Mouse (Mus musculus) macrophage (primary cell): ENCODE measurements around the gene Gm14743. TPM values are rescaled to one million over a fixed set of nuclear protein-coding genes. Genes with fewer than 3 reads are reported as not detected.
"Not testable (repeated sequence)": the region's sequence is repeated elsewhere in the genome, so short reads cannot be mapped to it uniquely, and the experiment has no call there.

Source experiments
- H3K27ac ChIP-seq: fragments of 350-480 bp; formaldehyde crosslinking; 2 replicates; pipeline ENCODE4 v1.9.0; 2021
- H3K36me3 ChIP-seq: fragments of 350-480 bp; formaldehyde crosslinking; 2 replicates; pipeline ENCODE4 v1.9.0; 2021; ENCODE audit errors: inconsistent target
- H3K4me3 ChIP-seq: fragments of 350-480 bp; formaldehyde crosslinking; 2 replicates; pipeline ENCODE4 v1.9.0; 2021; ENCODE audit errors: inconsistent target
- H3K79me2 ChIP-seq: fragments of 350-480 bp; formaldehyde crosslinking; 2 replicates; pipeline ENCODE4 v1.9.0; 2021; ENCODE audit errors: inconsistent target
- WGBS: methylation state at CpG from one replicate; pipeline ENCODE4 v1.1.7; 2026; ENCODE audit warnings: inconsistent platforms; ENCODE audit not compliant: missing documents; 5-methylcytosine and 5-hydroxymethylcytosine counted together
- polyA plus RNA-seq: library from polyadenylated mRNA; stranded (reverse); fragments of 250-400 nt; gene quantifications from 3 replicates; pipeline ENCODE4 v1.2.4, GENCODE M21; 2018; ENCODE audit warnings: inconsistent platforms
- total RNA-seq, 78 experiments: library from RNA; depleted of rRNA; stranded (reverse); fragments of 250-400 nt; gene quantifications; 1 replicate in 9 of 78; 2 replicates in 24 of 78; 3 replicates in 43 of 78; 4 replicates in 2 of 78; pipeline ENCODE4 v1.2.4; 2018; ENCODE audit warnings: inconsistent platforms in 56 of 78

Gm14743 gene
- not detected for total RNA-seq (2018; cell fraction: chromatin; rRNA removed)
- not detected for total RNA-seq (2018; cell fraction: cytosol; rRNA removed)
- total RNA-seq (2018; cell fraction: nucleus; rRNA removed) = not detected
- polyA plus RNA-seq = not detected in 3 replicates

- not testable (repeated sequence) for H3K79me2 ChIP-seq, H3K36me3 ChIP-seq, H3K27ac ChIP-seq, H3K4me3 ChIP-seq
- no CpG with 5 or more reads among the region's 3 CpGs for WGBS
Measured at GRCm38 (mm10) chrX:78245821-78246220, at the start of gene Gm14743. TSS of gene Gm14743 (minus strand) at chrX:78245921.

DNA sequence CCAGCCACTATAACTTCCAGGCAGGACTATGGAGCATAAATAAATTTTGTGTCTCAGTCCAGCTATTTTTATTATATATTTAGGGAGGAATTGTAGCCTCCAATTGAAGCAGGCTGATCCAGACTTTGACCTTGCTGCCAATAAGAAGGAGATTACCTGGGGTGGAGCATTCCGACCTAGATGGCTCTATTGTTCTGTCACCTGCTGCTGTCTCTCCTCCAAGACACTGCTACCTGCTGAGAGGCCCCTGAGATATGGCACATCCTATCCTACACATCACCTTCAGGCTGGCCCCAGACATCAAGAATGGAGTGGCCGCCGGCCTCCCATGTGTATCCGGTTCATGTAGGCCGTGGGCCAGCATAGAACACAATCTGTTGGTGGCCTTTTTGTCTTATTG, 42.9 kb downstream of the Gm14743 start:
- 98% methylated on average over 5 of the region's 5 CpGs for WGBS
- no peak overlapping the region for H3K4me3 ChIP-seq
- H3K79me2 ChIP-seq = no peaks in the 10 kb centered on the region
- H3K27ac ChIP-seq = no peak overlapping the region
- H3K36me3 ChIP-seq = no peaks in the 10 kb centered on the region

- H3K79me2 ChIP-seq, H3K36me3 ChIP-seq, H3K27ac ChIP-seq, H3K4me3 ChIP-seq: not testable (repeated sequence)
- WGBS = no CpG with 5 or more reads among the region's 1 CpGs
Measured at GRCm38 (mm10) chrX:78202220-78202619, 43.5 kb downstream of the Gm14743 start.

Other genes with a start within 250 kb of the Gm14743 start
- not detected in 3 replicates for gene Obp1a, start 154.5 kb downstream of the Gm14743 start, polyA plus RNA-seq
- not detected in 3 replicates for gene Gm5938, start 120.5 kb downstream of the Gm14743 start, polyA plus RNA-seq
- gene Obp1b, start 59.1 kb downstream of the Gm14743 start, polyA plus RNA-seq = not detected in 3 replicates
- gene 4930480E11Rik, start 123.7 kb upstream of the Gm14743 start, polyA plus RNA-seq = not detected in 3 replicates